In genomic region chr16:4537616-4538358, GRCm38 (mm10) we compare ENCODE assay signal across 16 mouse cellular contexts. TPM values are rescaled to one million over a fixed set of nuclear protein-coding genes. Genes with fewer than 3 reads are reported as not detected.
DNase-seq lines count a peak whose midpoint lies in the region; ATAC-seq and TF ChIP-seq lines count a peak whose summit lies in the region.
"Had no signal": no experiment of that assay in that cellular context is flagged by ENCODE, and none has a peak within 500 bp of the region (broad histone marks: within the 10 kb centered on the region; RNA-seq: fewer than 3 reads in every experiment).

No protein-coding gene starts in this region.

- no peaks in the 10 kb centered on the region for H3K36me3 ChIP-seq in heart, embryonic 15.5 days
- H3K36me3 ChIP-seq in embryonic facial prominence, embryonic 14.5 days (ENCODE audit: control insufficient read depth, insufficient read depth, low read length), result no peaks in the 10 kb centered on the region
- no peaks in the 10 kb centered on the region for H3K36me3 ChIP-seq in midbrain, embryonic 10.5 days
- H3K36me3 ChIP-seq in hindbrain, embryonic 10.5 days, result no peaks in the 10 kb centered on the region

- DNase-seq in gastrocnemius, adult 2 months, result peak; percentile 64
- DNase-seq in gastrocnemius, postnatal 10 days, result no peak
- no peak for DNase-seq in heart, postnatal 10 days
- peak; percentile 71 for DNase-seq in embryonic facial prominence, embryonic 14.5 days (ENCODE audit: low spot score)
- no peak for DNase-seq in midbrain, embryonic 10.5 days (ENCODE audit: low spot score)
- no peak for DNase-seq in hindbrain, embryonic 10.5 days (ENCODE audit: low spot score)
- DNase-seq: adrenal gland, adult 8-10 months; B cell, adult 2 months; cerebellum, postnatal 10 days; kidney, adult 11 months; liver, postnatal 0 days; lung, postnatal 10 days; midbrain, embryonic 14.5 days; thymus, postnatal 4 days had no signal

- 38% methylated on average over 3 of the region's 3 CpGs for WGBS in heart, embryonic 15.5 days
- WGBS in embryonic facial prominence, embryonic 14.5 days, result 44% methylated on average over 3 of the region's 3 CpGs
- 71% methylated on average over 3 of the region's 3 CpGs for WGBS in midbrain, embryonic 10.5 days
- 73% methylated on average over 3 of the region's 3 CpGs for WGBS in hindbrain, embryonic 10.5 days

- no peak for TF ChIP-seq CTCF in gastrocnemius, adult 2 months (IDR thresholded peaks at IDR 0.05)

- H3K4me1 ChIP-seq in heart, embryonic 15.5 days (replicated peaks), result peaks cover 18% of the 10 kb centered on the region
- 0 out of 2 replicates have a peak, but pooled peaks cover 5% of the 10 kb centered on the region for H3K4me1 ChIP-seq in embryonic facial prominence, embryonic 14.5 days (ENCODE audit: control insufficient read depth, insufficient read depth, low read length)
- H3K4me1 ChIP-seq in midbrain, embryonic 10.5 days, result peaks cover 18% of the 10 kb centered on the region
- peaks cover 4% of the 10 kb centered on the region for H3K4me1 ChIP-seq in hindbrain, embryonic 10.5 days (replicated peaks)

- intact Hi-C loops in gastrocnemius, adult 2 months (cut with DNase I), result no loop called here
- intact Hi-C loops in heart, postnatal 10 days (cut with DNase I), result no loop called here

- peak overlapping the region; percentile 17 for H3K4me3 ChIP-seq in gastrocnemius, adult 2 months
- H3K4me3 ChIP-seq in heart, embryonic 15.5 days, result no peak overlapping the region
- H3K4me3 ChIP-seq in embryonic facial prominence, embryonic 14.5 days (ENCODE audit: low read depth, low read length), result no peak overlapping the region
- no peak overlapping the region for H3K4me3 ChIP-seq in midbrain, embryonic 10.5 days
- no peak overlapping the region for H3K4me3 ChIP-seq in hindbrain, embryonic 10.5 days

- ATAC-seq in heart, embryonic 15.5 days (replicated peaks; ENCODE audit: insufficient number of reproducible peaks, insufficient read depth, low FRiP score, low read depth), result no peak
- 0 out of 2 replicates have a peak, but pooled peaks have one; percentile 0 for ATAC-seq in embryonic facial prominence, embryonic 14.5 days (ENCODE audit: low read depth)
- ATAC-seq: hindbrain, postnatal 0 days; liver, postnatal 0 days had no signal

- H3K27me3 ChIP-seq in heart, embryonic 15.5 days, result no peaks in the 10 kb centered on the region
- H3K27me3 ChIP-seq in embryonic facial prominence, embryonic 14.5 days (replicated peaks; ENCODE audit: control insufficient read depth, insufficient read depth, low read length), result no peaks in the 10 kb centered on the region
- no peaks in the 10 kb centered on the region for H3K27me3 ChIP-seq in midbrain, embryonic 10.5 days (ENCODE audit: low read depth, poor library complexity, severe bottlenecking)
- H3K27me3 ChIP-seq in hindbrain, embryonic 10.5 days (ENCODE audit: insufficient read depth, poor library complexity, severe bottlenecking), result no peaks in the 10 kb centered on the region

- no peaks in the 10 kb centered on the region for H3K9me3 ChIP-seq in heart, embryonic 15.5 days (replicated peaks)
- no peaks in the 10 kb centered on the region for H3K9me3 ChIP-seq in embryonic facial prominence, embryonic 14.5 days (ENCODE audit: control insufficient read depth, low read length)
- no peaks in the 10 kb centered on the region for H3K9me3 ChIP-seq in midbrain, embryonic 10.5 days (replicated peaks)
- no peaks in the 10 kb centered on the region for H3K9me3 ChIP-seq in hindbrain, embryonic 10.5 days

- H3K9ac ChIP-seq in heart, embryonic 15.5 days, result no peak overlapping the region
- no peak overlapping the region; the same call in 1 of the 2 replicates for H3K9ac ChIP-seq in embryonic facial prominence, embryonic 14.5 days (ENCODE audit: low read depth, low read length)
- H3K9ac ChIP-seq: liver, postnatal 0 days had no signal

- H3K4me2 ChIP-seq in heart, embryonic 15.5 days, result no peak overlapping the region
- no peak overlapping the region for H3K4me2 ChIP-seq in embryonic facial prominence, embryonic 14.5 days (ENCODE audit: low read depth, low read length)

- H3K27ac ChIP-seq in gastrocnemius, adult 2 months, result peak overlapping the region; percentile 85
- peak overlapping the region; percentile 18; the same call in 1 of the 2 replicates for H3K27ac ChIP-seq in heart, embryonic 15.5 days
- H3K27ac ChIP-seq in embryonic facial prominence, embryonic 14.5 days (replicated peaks; ENCODE audit: low read depth, low read length), result peak overlapping the region; percentile 24; the same call in 1 of the 2 replicates
- H3K27ac ChIP-seq in midbrain, embryonic 10.5 days (replicated peaks), result no peak overlapping the region
- no peak overlapping the region for H3K27ac ChIP-seq in hindbrain, embryonic 10.5 days
- H3K27ac ChIP-seq: hindbrain, postnatal 0 days had no signal

RNA-seq across cellular contexts. Expression of gene Srl, which starts 3.8 kb away (rescaled TPM):
- 1,000 to 10,000 TPM; 1,026 to 1,225 TPM for total RNA-seq in gastrocnemius, adult 2 months (2021)
- 1,000 to 10,000 TPM; 1,275 to 1,445 TPM for total RNA-seq in gastrocnemius, postnatal 10 days (2021)
- 227 and 253 TPM in 2 replicates for polyA plus RNA-seq in heart, embryonic 15.5 days (2015; fragmentation: Nextera tagmentation; extraction: Ambion mirVana)
- 1,000 to 10,000 TPM; 1,081 to 1,153 TPM for total RNA-seq in heart, postnatal 10 days (2021)
- polyA plus RNA-seq in embryonic facial prominence, embryonic 14.5 days (2014; fragmentation: Nextera tagmentation; extraction: Ambion mirVana), result 89.2 and 112 TPM in 2 replicates
- 21.0 and 22.1 TPM in 2 replicates for polyA plus RNA-seq in midbrain, embryonic 10.5 days (2016; fragmentation: Nextera tagmentation; extraction: Ambion mirVana)
- 22.8 and 23.4 TPM in 2 replicates for polyA plus RNA-seq in hindbrain, embryonic 10.5 days (2016; fragmentation: Nextera tagmentation; extraction: Ambion mirVana)

RNA-seq across cellular contexts. Expression of gene Tfap4, which starts 21.9 kb away (rescaled TPM):
- total RNA-seq in gastrocnemius, adult 2 months (2021), result 1 to 10 TPM; 3.0 to 5.1 TPM
- 1 to 10 TPM; 6.6 to 6.9 TPM for total RNA-seq in gastrocnemius, postnatal 10 days (2021)
- polyA plus RNA-seq in heart, embryonic 15.5 days (2015; fragmentation: Nextera tagmentation; extraction: Ambion mirVana), result 5.6 and 7.1 TPM in 2 replicates
- total RNA-seq in heart, postnatal 10 days (2021), result 1 to 10 TPM; 4.1 to 4.3 TPM
- 16.6 and 17.2 TPM in 2 replicates for polyA plus RNA-seq in embryonic facial prominence, embryonic 14.5 days (2014; fragmentation: Nextera tagmentation; extraction: Ambion mirVana)
- 28.0 and 32.6 TPM in 2 replicates for polyA plus RNA-seq in midbrain, embryonic 10.5 days (2016; fragmentation: Nextera tagmentation; extraction: Ambion mirVana)
- polyA plus RNA-seq in hindbrain, embryonic 10.5 days (2016; fragmentation: Nextera tagmentation; extraction: Ambion mirVana), result 21.3 and 27.5 TPM in 2 replicates

RNA-seq across cellular contexts. Expression of gene Glis2, which starts 56.7 kb away (rescaled TPM):
- total RNA-seq in gastrocnemius, adult 2 months (2021), result 1 to 10 TPM; 5.2 to 6.9 TPM
- 10 to 100 TPM; 22.2 to 32.3 TPM for total RNA-seq in gastrocnemius, postnatal 10 days (2021)
- 17.7 and 17.9 TPM in 2 replicates for polyA plus RNA-seq in heart, embryonic 15.5 days (2015; fragmentation: Nextera tagmentation; extraction: Ambion mirVana)
- 10 to 100 TPM; 27.6 to 34.5 TPM for total RNA-seq in heart, postnatal 10 days (2021)
- 34.7 and 36.3 TPM in 2 replicates for polyA plus RNA-seq in embryonic facial prominence, embryonic 14.5 days (2014; fragmentation: Nextera tagmentation; extraction: Ambion mirVana)
- polyA plus RNA-seq in midbrain, embryonic 10.5 days (2016; fragmentation: Nextera tagmentation; extraction: Ambion mirVana), result 23.0 and 23.6 TPM in 2 replicates
- polyA plus RNA-seq in hindbrain, embryonic 10.5 days (2016; fragmentation: Nextera tagmentation; extraction: Ambion mirVana), result 27.3 and 27.9 TPM in 2 replicates

Comparison
In these comparisons a context has a peak if more than half of its experiments do, and no peak if none do; other contexts are left out.
1. DNase-seq: peak in gastrocnemius, adult 2 months (single experiment) and embryonic facial prominence, embryonic 14.5 days (single experiment); none in gastrocnemius, postnatal 10 days (single experiment), heart, postnatal 10 days (0 of 2), midbrain, embryonic 10.5 days (single experiment) and hindbrain, embryonic 10.5 days (single experiment).
2. H3K27ac ChIP-seq: peak in gastrocnemius, adult 2 months (single experiment), heart, embryonic 15.5 days (single experiment) and embryonic facial prominence, embryonic 14.5 days (single experiment); none in midbrain, embryonic 10.5 days (single experiment) and hindbrain, embryonic 10.5 days (single experiment).